Mouse (Mus musculus): ENCODE results near the gene Wars. TPM values are rescaled to one million over a fixed set of nuclear protein-coding genes. Genes with fewer than 3 reads are reported as not detected.
A peak's percentile ranks its signal among the peaks of the same experiment; 100 is the strongest.

The Wars gene
- 151 and 156 TPM in 2 replicates for polyA plus RNA-seq (2016; fragmentation: Nextera tagmentation; extraction: Ambion mirVana)

DNA sequence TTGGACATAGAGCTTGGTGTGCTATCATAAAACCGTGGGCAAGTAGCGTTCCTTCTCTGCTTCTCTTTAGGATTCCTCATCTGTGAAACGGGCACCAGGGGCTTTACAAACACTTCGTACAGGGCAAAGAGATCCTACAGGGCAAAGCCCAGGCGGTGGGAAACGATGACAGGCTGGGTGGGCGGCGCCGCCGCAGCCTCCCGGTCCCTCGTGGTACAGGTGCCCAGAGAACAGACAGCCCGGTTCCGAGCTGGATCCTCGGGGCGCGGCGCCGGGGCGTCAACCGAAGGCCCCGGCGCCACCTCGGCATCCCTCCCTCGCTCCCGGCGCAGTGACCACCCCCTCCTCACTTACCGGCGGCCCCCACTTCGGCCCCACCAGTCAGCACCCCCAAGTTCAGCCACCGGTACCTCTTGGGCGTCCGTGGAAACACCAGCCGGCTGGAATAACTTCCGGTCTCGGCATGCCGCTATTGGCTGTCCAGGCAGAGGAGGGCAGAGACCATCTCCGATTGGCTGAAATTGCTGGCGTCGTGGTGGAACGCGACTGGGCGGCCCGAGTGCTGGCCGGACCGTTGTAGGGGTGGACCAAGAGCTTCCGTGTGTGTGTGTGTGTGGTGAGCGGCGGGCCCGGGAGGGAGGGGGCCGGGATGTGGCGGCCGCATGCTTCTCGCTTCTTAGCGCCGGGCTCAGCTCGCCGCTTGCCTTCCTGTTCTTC, at the start of gene Wars:
Gene Wars (minus strand): TSS at position 460 of the 717 bp plus-strand sequence.
- under 1% methylated on average over 58 of the region's 58 CpGs for WGBS
- Histone ChIP-seq H3K9me3 (replicated peaks) (no peaks in the 10 kb centered on the region), H3K27ac (replicated peaks) (peak within 1 kb of the TSS; percentile 87), H3K27me3 (ENCODE audit: low read depth, poor library complexity, severe bottlenecking) (no peaks in the 10 kb centered on the region), H3K4me1 (peaks cover 25% of the 10 kb centered on the region), H3K36me3 (peaks cover 29% of the 10 kb centered on the region), H3K4me3 (peak within 1 kb of the TSS; percentile 93)
- peak; percentile 96 for DNase-seq (ENCODE audit: low spot score)

DNA sequence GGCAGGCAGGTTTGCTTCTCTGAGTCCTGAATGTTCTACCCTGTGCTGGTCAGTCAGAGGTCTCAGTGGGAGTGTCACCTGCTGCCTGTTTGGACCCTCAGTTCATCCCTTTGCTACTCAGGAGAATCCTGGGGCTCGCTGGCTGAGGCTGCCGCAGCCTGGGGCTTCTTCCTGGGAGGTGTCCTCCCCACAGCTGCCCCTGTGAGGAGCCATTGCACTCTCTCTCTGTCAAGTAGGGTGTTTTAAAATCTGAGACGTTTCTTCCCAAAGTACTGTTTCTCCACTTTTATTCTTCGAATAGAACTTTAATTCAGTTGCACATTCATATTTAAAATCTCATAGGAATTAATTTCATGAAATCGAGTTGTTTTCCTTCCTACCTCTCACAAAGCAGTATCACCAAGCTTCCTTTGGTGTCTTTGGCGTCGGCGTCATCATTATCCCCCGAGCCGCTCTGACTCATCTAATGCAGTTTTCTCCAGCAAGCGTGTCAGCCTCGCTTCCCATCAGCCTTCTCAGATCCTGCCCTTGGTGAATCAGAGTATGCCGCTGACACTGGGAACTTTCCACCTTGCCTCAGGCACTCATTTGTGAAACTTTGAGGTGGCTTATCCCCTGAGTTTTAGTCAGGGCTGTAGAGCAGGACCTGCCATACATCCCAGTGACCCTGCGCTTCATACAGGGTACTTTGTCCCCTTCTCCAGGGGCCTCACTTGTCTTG, 48.4 kb upstream of the Wars start:
- H3K36me3 ChIP-seq: no peaks in the 10 kb centered on the region
- H3K9me3 ChIP-seq (replicated peaks): no peaks in the 10 kb centered on the region
- DNase-seq (ENCODE audit: low spot score): no peak
- 88% methylated on average over 14 of the region's 14 CpGs for WGBS
- H3K4me3 ChIP-seq: no peak overlapping the region
- H3K27ac ChIP-seq (replicated peaks): no peak overlapping the region
- H3K4me1 ChIP-seq: 0 out of 2 replicates have a peak, but pooled peaks cover 3% of the 10 kb centered on the region
- no peaks in the 10 kb centered on the region for H3K27me3 ChIP-seq (ENCODE audit: low read depth, poor library complexity, severe bottlenecking)

GRCm38 (mm10) chr12:108941282-108941681, 47.3 kb upstream of the Wars start:
- H3K4me1 ChIP-seq: 0 out of 2 replicates have a peak, but pooled peaks cover 3% of the 10 kb centered on the region
- no peak overlapping the region for H3K4me3 ChIP-seq
- DNase-seq (ENCODE audit: low spot score): no peak
- H3K9me3 ChIP-seq (replicated peaks): no peaks in the 10 kb centered on the region
- 74% methylated on average over 2 of the region's 2 CpGs for WGBS
- no peaks in the 10 kb centered on the region for H3K27me3 ChIP-seq (ENCODE audit: low read depth, poor library complexity, severe bottlenecking)
- no peaks in the 10 kb centered on the region for H3K36me3 ChIP-seq
- H3K27ac ChIP-seq (replicated peaks): no peak overlapping the region

DNA sequence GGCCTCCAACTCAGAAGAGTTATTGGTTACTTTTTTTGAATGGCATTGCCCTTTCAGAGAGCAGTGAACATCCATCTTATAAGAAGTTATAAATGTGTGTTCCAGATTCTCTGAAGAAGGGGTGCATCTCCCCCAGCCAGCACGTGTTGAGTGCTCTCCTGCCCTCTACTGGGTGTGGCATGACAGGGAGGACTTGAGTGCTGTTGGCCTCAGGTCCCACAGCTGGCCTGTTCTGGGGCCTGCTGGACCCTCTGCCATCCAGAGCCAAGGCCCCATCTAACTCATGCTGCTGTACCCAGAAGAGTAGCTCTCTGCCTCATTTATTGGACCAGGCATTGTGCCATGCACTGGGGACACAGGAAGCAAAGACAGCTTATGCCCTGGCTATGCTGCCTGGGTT, 46.3 kb upstream of the Wars start:
- H3K9me3 ChIP-seq (replicated peaks): no peaks in the 10 kb centered on the region
- no peaks in the 10 kb centered on the region for H3K27me3 ChIP-seq (ENCODE audit: low read depth, poor library complexity, severe bottlenecking)
- H3K4me1 ChIP-seq: 0 out of 2 replicates have a peak, but pooled peaks cover 3% of the 10 kb centered on the region
- 44% methylated on average over 1 of the region's 1 CpGs for WGBS
- H3K36me3 ChIP-seq: no peaks in the 10 kb centered on the region
- H3K27ac ChIP-seq (replicated peaks): no peak overlapping the region
- no peak for DNase-seq (ENCODE audit: low spot score)
- no peak overlapping the region for H3K4me3 ChIP-seq

GRCm38 (mm10) chr12:108939317-108939716, 45.3 kb upstream of the Wars start:
- peak overlapping the region; percentile 42 for H3K27ac ChIP-seq (replicated peaks)
- 0 out of 2 replicates have a peak, but pooled peaks cover 3% of the 10 kb centered on the region for H3K4me1 ChIP-seq
- no peaks in the 10 kb centered on the region for H3K9me3 ChIP-seq (replicated peaks)
- no peak overlapping the region for H3K4me3 ChIP-seq
- no peaks in the 10 kb centered on the region for H3K27me3 ChIP-seq (ENCODE audit: low read depth, poor library complexity, severe bottlenecking)
- H3K36me3 ChIP-seq: no peaks in the 10 kb centered on the region
- no peak for DNase-seq (ENCODE audit: low spot score)
- 92% methylated on average over 9 of the region's 9 CpGs for WGBS

DNA sequence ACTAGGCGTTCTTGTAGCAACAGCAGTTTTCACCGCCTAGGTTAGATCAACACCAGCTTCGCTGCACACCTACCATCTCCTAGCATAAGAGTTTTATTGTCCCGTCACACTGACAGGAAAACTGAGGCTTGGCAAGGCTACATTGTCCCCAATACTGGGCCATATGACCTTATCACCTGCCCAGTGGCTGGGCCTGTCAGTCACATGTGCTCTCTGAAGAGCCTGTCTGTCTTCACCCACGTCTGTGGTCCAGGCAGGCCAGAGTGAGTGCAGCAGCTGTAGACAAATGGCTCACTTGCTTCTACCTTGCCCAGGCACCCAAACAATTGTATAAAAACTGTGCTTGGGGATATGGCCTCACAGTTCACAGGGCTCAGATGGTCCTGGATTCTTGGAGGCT, 44.9 kb upstream of the Wars start:
- Histone ChIP-seq H3K4me1 (0 out of 2 replicates have a peak, but pooled peaks cover 5% of the 10 kb centered on the region), H3K27me3 (ENCODE audit: low read depth, poor library complexity, severe bottlenecking) (no peaks in the 10 kb centered on the region), H3K36me3 (no peaks in the 10 kb centered on the region), H3K27ac (replicated peaks) (peak overlapping the region; percentile 42; the same call in 1 of the 2 replicates), H3K4me3 (no peak overlapping the region), H3K9me3 (replicated peaks) (no peaks in the 10 kb centered on the region)
- 89% methylated on average over 5 of the region's 5 CpGs for WGBS
- DNase-seq (ENCODE audit: low spot score): no peak

DNA sequence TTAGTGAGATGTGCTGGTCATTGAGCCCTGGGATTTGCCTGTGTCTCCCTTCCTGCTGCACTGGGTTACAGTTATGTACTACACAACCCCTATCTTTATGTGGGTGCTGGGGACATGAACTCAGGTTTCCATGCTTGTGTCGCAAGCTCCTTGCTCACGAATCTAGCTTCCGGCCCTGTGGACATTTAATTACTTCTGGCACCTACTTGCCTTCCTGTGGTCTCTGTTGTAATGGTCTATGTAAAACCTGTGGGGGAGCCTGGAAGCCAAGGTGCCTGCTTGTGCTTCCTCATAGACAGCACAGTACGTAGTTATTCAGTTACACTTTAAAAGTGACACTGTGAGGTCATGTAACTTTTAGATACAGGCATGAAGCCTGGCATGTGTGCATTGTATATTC, 43.5 kb upstream of the Wars start:
- Histone ChIP-seq H3K4me3 (no peak overlapping the region), H3K27me3 (ENCODE audit: low read depth, poor library complexity, severe bottlenecking) (no peaks in the 10 kb centered on the region), H3K4me1 (0 out of 2 replicates have a peak, but pooled peaks cover 6% of the 10 kb centered on the region), H3K9me3 (replicated peaks) (no peaks in the 10 kb centered on the region), H3K36me3 (no peaks in the 10 kb centered on the region), H3K27ac (replicated peaks) (no peak overlapping the region)
- no peak for DNase-seq (ENCODE audit: low spot score)
- WGBS: 96% methylated on average over 4 of the region's 4 CpGs

GRCm38 (mm10) chr12:108936834-108937233, 42.9 kb upstream of the Wars start:
- peaks cover 12% of the 10 kb centered on the region for H3K4me1 ChIP-seq
- no peak overlapping the region for H3K4me3 ChIP-seq
- 82% methylated on average over 6 of the region's 6 CpGs for WGBS
- H3K36me3 ChIP-seq: no peaks in the 10 kb centered on the region
- H3K27me3 ChIP-seq (ENCODE audit: low read depth, poor library complexity, severe bottlenecking): no peaks in the 10 kb centered on the region
- H3K9me3 ChIP-seq (replicated peaks): no peaks in the 10 kb centered on the region
- H3K27ac ChIP-seq (replicated peaks): no peak overlapping the region; the same call in 1 of the 2 replicates
- DNase-seq (ENCODE audit: low spot score): no peak

DNA sequence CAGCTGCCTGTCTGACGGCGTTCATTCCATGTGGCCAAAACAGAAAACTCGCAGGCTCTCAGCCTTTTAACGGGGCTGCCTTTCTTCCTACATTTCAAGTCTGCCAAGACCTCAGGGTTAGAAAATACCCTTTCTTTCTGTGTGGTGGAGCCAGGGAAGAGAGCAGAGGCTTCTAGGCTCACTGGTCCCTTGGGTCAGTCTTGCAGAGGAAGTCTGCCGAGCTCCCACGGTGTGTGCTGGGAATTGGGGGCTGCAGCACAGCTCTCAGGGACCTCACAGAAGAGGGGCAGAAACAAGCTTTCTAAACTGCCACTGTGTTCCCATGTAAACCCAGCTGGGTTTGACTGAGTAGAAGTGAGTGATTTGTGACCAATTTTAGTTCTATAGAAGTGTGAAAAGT, 40.3 kb upstream of the Wars start:
- Histone ChIP-seq H3K36me3 (no peaks in the 10 kb centered on the region), H3K9me3 (replicated peaks) (no peaks in the 10 kb centered on the region), H3K4me3 (no peak overlapping the region), H3K27ac (replicated peaks) (no peak overlapping the region), H3K4me1 (peaks cover 22% of the 10 kb centered on the region), H3K27me3 (ENCODE audit: low read depth, poor library complexity, severe bottlenecking) (no peaks in the 10 kb centered on the region)
- DNase-seq (ENCODE audit: low spot score): no peak
- 78% methylated on average over 6 of the region's 6 CpGs for WGBS

- no peak overlapping the region for H3K4me3 ChIP-seq
- no peaks in the 10 kb centered on the region for H3K36me3 ChIP-seq
- no peak for DNase-seq (ENCODE audit: low spot score)
- H3K4me1 ChIP-seq: peaks cover 25% of the 10 kb centered on the region
- H3K27ac ChIP-seq (replicated peaks): no peak overlapping the region
- no peaks in the 10 kb centered on the region for H3K27me3 ChIP-seq (ENCODE audit: low read depth, poor library complexity, severe bottlenecking)
- WGBS: 56% methylated on average over 2 of the region's 3 CpGs
- no peaks in the 10 kb centered on the region for H3K9me3 ChIP-seq (replicated peaks)
Measured at GRCm38 (mm10) chr12:108932113-108932512, 38.1 kb upstream of the Wars start.

DNA sequence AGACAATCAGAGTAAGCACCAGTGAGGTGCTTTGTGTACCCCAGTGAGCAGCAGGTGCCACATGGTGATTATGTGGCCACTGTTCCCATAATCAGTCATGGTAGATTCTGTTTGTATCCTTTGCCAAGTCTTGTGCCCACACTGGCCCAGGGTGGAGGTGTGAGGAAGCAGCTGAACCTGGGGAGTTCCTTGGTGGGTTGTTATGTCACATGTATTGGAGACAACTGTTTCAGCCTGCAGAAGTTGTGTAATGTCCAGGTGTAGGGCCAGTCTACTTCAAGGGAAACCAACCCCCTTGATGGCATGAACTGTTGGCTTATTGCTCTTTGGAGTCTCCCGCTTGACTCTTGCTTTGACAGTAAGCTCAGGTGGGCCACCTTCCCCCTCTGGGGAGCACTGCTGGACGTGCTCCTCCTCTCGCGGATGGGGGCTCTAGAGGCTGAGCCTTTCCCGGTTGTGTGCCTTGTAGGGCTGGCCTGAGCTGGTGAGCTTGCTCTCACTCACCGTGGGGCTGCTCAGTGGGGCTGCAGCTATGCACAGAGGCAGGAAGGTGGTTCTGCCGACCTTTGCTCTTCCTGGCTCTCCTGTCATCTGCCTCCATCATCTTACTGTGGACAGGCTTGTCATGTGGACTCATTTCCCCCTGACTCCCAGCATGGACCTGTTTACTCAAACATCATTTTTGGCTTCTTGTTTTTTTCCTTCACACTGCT, 37.5 kb upstream of the Wars start:
- Histone ChIP-seq H3K9me3 (replicated peaks) (no peaks in the 10 kb centered on the region), H3K27me3 (ENCODE audit: low read depth, poor library complexity, severe bottlenecking) (no peaks in the 10 kb centered on the region), H3K4me3 (no peak overlapping the region), H3K4me1 (peaks cover 30% of the 10 kb centered on the region), H3K27ac (replicated peaks) (peak overlapping the region; percentile 46; the same call in 1 of the 2 replicates), H3K36me3 (no peaks in the 10 kb centered on the region)
- 60% methylated on average over 7 of the region's 7 CpGs for WGBS
- DNase-seq (ENCODE audit: low spot score): no peak

GRCm38 (mm10) chr12:108929475-108929874, 35.5 kb upstream of the Wars start:
- 80% methylated on average over 3 of the region's 3 CpGs for WGBS

More at GRCm38 (mm10) chr12:108929475-108929874, 35.5 kb upstream of the Wars start:
- no peaks in the 10 kb centered on the region for H3K36me3 ChIP-seq
- H3K4me1 ChIP-seq: peaks cover 36% of the 10 kb centered on the region
- DNase-seq (ENCODE audit: low spot score): no peak
- no peak overlapping the region for H3K4me3 ChIP-seq
- H3K9me3 ChIP-seq (replicated peaks): no peaks in the 10 kb centered on the region
- H3K27ac ChIP-seq (replicated peaks): no peak overlapping the region
- H3K27me3 ChIP-seq (ENCODE audit: low read depth, poor library complexity, severe bottlenecking): no peaks in the 10 kb centered on the region

Measured in midbrain, embryonic 10.5 days (tissue).